ENCODE assay signal across 7 mouse cellular contexts in the genomic region with DNA sequence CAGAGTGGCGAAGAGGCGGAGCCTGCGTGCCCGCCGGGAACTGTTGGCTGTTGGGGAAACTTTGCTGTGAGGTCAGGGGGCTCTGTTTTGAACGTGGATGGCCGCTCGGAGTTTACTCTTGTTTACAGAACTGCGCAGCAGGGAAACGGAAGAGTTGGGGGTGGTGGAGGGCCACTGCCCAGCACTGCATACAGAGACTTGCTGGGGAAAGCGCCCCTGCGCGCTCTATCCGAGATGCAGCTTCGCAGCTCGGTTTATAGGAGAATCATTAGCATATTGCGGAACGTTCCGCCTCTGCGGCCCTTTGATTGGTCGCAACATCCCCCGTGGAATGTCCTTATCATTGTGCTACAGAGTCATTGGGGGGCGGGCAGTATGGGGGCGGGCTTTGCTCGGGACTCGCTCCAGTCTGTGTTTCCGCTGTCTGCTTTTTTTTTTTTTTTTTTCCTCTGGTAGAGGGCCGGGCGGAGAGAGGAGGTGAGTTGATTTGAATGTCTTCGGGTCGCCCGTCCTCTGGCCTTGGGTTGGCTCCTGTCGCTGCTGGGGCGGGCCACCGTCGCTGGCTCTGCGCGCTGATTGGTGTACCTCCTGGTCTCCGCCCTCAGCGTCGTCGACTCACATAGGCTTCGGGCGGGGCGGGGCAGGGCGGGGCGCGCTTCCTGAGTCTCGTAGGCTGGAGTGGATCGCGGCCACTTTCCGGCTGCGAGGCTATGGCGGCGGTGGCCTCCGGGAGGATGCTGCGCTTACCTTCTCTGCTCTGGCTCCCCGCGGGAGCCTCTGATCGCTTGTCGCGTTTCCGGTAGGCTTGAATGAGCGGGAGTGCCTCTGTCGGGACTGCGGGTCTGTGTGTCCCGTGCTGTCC. TPM values are rescaled to one million over a fixed set of nuclear protein-coding genes. Genes with fewer than 3 reads are reported as not detected.
DNase-seq lines count a peak whose midpoint lies in the region; ATAC-seq and TF ChIP-seq lines count a peak whose summit lies in the region.

No protein-coding gene starts in this region.

- under 1% methylated on average over 67 of the region's 67 CpGs for whole genome bisulfite sequencing in embryonic facial prominence, embryonic 10.5 days
- under 1% methylated on average over 66 of the region's 67 CpGs for WGBS in intestine, postnatal 0 days
- WGBS in midbrain, embryonic 12.5 days: under 1% methylated on average over 67 of the region's 67 CpGs
- WGBS in small intestine, adult 2 months: under 1% methylated on average over 67 of the region's 67 CpGs

- peak overlapping the region; percentile 85 for H3K9ac ChIP-seq in intestine, postnatal 0 days (ENCODE audit: low read depth, low read length)
- H3K9ac ChIP-seq in midbrain, embryonic 12.5 days (replicated peaks): peak overlapping the region; percentile 98

- H3K4me2 ChIP-seq in intestine, postnatal 0 days (replicated peaks; ENCODE audit: low read depth): peak overlapping the region; percentile 97
- peak overlapping the region; percentile 75 for H3K4me2 ChIP-seq in midbrain, embryonic 12.5 days (replicated peaks)

- DNase-seq in adrenal gland, postnatal 10 days: peak; percentile 97
- peak; percentile 99 for DNase-seq in embryonic facial prominence, embryonic 10.5 days (ENCODE audit: low spot score)
- DNase-seq in gonadal fat pad, adult 2 months (ENCODE audit: low read depth): peak; percentile 86
- DNase-seq in left cerebral cortex, postnatal 4 days: peak; percentile 98

- H3K4me1 ChIP-seq in embryonic facial prominence, embryonic 10.5 days: peaks cover 34% of the 10 kb centered on the region
- peaks cover 6% of the 10 kb centered on the region; the same call in 1 of the 2 replicates for H3K4me1 ChIP-seq in intestine, postnatal 0 days (replicated peaks; ENCODE audit: control insufficient read depth, insufficient read depth, low read length)
- H3K4me1 ChIP-seq in midbrain, embryonic 12.5 days: peaks cover 25% of the 10 kb centered on the region
- H3K4me1 ChIP-seq in small intestine, adult 2 months (ENCODE audit: control insufficient read depth, insufficient read depth, insufficient read length, low read length): peaks cover 3% of the 10 kb centered on the region; the same call in 1 of the 2 replicates

- H3K27ac ChIP-seq in embryonic facial prominence, embryonic 10.5 days (replicated peaks): peak overlapping the region; percentile 99
- H3K27ac ChIP-seq in intestine, postnatal 0 days (ENCODE audit: low read depth, low read length): peak overlapping the region; percentile 96
- H3K27ac ChIP-seq in midbrain, embryonic 12.5 days (replicated peaks): peak overlapping the region; percentile 100
- peak overlapping the region; percentile 91 for H3K27ac ChIP-seq in small intestine, adult 2 months (ENCODE audit: insufficient read depth, low read depth, low read length)

- intact Hi-C loops in left cerebral cortex, postnatal 4 days (cut with DNase I): loop anchor here (10.0 kb wide), 1 partner anchor 147 kb away; a partner anchor contains a TSS

- peak; percentile 100 for TF ChIP-seq POLR2A in small intestine, adult 2 months (IDR thresholded peaks at IDR 0.05; ENCODE audit: low read depth, low read length)

- no peaks in the 10 kb centered on the region for H3K9me3 ChIP-seq in embryonic facial prominence, embryonic 10.5 days
- H3K9me3 ChIP-seq in intestine, postnatal 0 days (ENCODE audit: control insufficient read depth): no peaks in the 10 kb centered on the region
- H3K9me3 ChIP-seq in midbrain, embryonic 12.5 days: no peaks in the 10 kb centered on the region

- peak; percentile 86 for ATAC-seq in intestine, postnatal 0 days
- peak; percentile 79 for ATAC-seq in midbrain, embryonic 12.5 days (ENCODE audit: low FRiP score, low read depth)

- H3K4me3 ChIP-seq in embryonic facial prominence, embryonic 10.5 days: peak overlapping the region; percentile 94
- H3K4me3 ChIP-seq in intestine, postnatal 0 days (ENCODE audit: low read depth, low read length): peak overlapping the region; percentile 70
- peak overlapping the region; percentile 77 for H3K4me3 ChIP-seq in midbrain, embryonic 12.5 days
- H3K4me3 ChIP-seq in small intestine, adult 2 months (ENCODE audit: low read depth, low read length): peak overlapping the region; percentile 98

- no peaks in the 10 kb centered on the region for H3K27me3 ChIP-seq in embryonic facial prominence, embryonic 10.5 days (replicated peaks; ENCODE audit: low read depth, poor library complexity, severe bottlenecking)
- H3K27me3 ChIP-seq in intestine, postnatal 0 days (replicated peaks; ENCODE audit: control insufficient read depth, insufficient read depth, low read length): no peaks in the 10 kb centered on the region
- no peaks in the 10 kb centered on the region for H3K27me3 ChIP-seq in midbrain, embryonic 12.5 days
- no peaks in the 10 kb centered on the region for H3K27me3 ChIP-seq in small intestine, adult 2 months (ENCODE audit: control insufficient read depth, insufficient read depth, low read length)

- no peak for TF ChIP-seq CTCF in intestine, postnatal 0 days (IDR thresholded peaks at IDR 0.05; ENCODE audit: low read depth)
- TF ChIP-seq CTCF in small intestine, adult 2 months (IDR thresholded peaks at IDR 0.05; ENCODE audit: extremely low read depth, insufficient read length, insufficient replicate concordance, low read depth, low read length): no peak

- peaks cover 20% of the 10 kb centered on the region for H3K36me3 ChIP-seq in embryonic facial prominence, embryonic 10.5 days (replicated peaks)
- peaks cover 11% of the 10 kb centered on the region for H3K36me3 ChIP-seq in intestine, postnatal 0 days (ENCODE audit: control insufficient read depth, insufficient read depth)
- peaks cover 13% of the 10 kb centered on the region for H3K36me3 ChIP-seq in midbrain, embryonic 12.5 days
- H3K36me3 ChIP-seq in small intestine, adult 2 months (ENCODE audit: control insufficient read depth, insufficient read depth, low read length): peaks cover 10% of the 10 kb centered on the region

RNA-seq across cellular contexts. Expression of a gene that starts 2.6 kb away (rescaled TPM):
- total RNA-seq in adrenal gland, postnatal 10 days (2021): 10 to 100 TPM; 31.2 to 35.7 TPM
- 31.1 and 32.6 TPM in 2 replicates for polyA plus RNA-seq in embryonic facial prominence, embryonic 10.5 days (2016; fragmentation: Nextera tagmentation; extraction: Ambion mirVana)
- 16.2 and 21.7 TPM in 2 replicates for polyA plus RNA-seq in gonadal fat pad, adult 2 months (2012; rRNA removed)
- 19.5 and 20.2 TPM in 2 replicates for polyA plus RNA-seq in intestine, postnatal 0 days (2015; fragmentation: Nextera tagmentation; extraction: Ambion mirVana)
- 10 to 100 TPM; 61.3 to 65.7 TPM for total RNA-seq in left cerebral cortex, postnatal 4 days (2021)
- polyA plus RNA-seq in midbrain, embryonic 12.5 days (2016; fragmentation: Nextera tagmentation; extraction: Ambion mirVana): 45.2 and 49.3 TPM in 2 replicates
- 4.0 and 13.2 TPM in 2 replicates for polyA plus RNA-seq in small intestine, adult 2 months (2012; rRNA removed)

RNA-seq across cellular contexts. Expression of a gene that starts 7.4 kb away (rescaled TPM):
- total RNA-seq in adrenal gland, postnatal 10 days (2021): 10 to 100 TPM; 38.4 to 39.3 TPM
- 17.9 and 18.6 TPM in 2 replicates for polyA plus RNA-seq in embryonic facial prominence, embryonic 10.5 days (2016; fragmentation: Nextera tagmentation; extraction: Ambion mirVana)
- 36.2 and 39.0 TPM in 2 replicates for polyA plus RNA-seq in gonadal fat pad, adult 2 months (2012; rRNA removed)
- 10.0 and 12.6 TPM in 2 replicates for polyA plus RNA-seq in intestine, postnatal 0 days (2015; fragmentation: Nextera tagmentation; extraction: Ambion mirVana)
- 10 to 100 TPM; 33.4 to 37.2 TPM for total RNA-seq in left cerebral cortex, postnatal 4 days (2021)
- polyA plus RNA-seq in midbrain, embryonic 12.5 days (2016; fragmentation: Nextera tagmentation; extraction: Ambion mirVana): 17.6 and 20.9 TPM in 2 replicates
- polyA plus RNA-seq in small intestine, adult 2 months (2012; rRNA removed): 32.0 and 46.2 TPM in 2 replicates

Comparison
In these comparisons a context has a peak if more than half of its experiments do, and no peak if none do; other contexts are left out.
1. Peak in every context shown above with its lines: DNase-seq, ATAC-seq, H3K4me3 ChIP-seq and H3K27ac ChIP-seq.